15 mouse cellular contexts compared by ENCODE assay signal in genomic region chr10:121986997-121987396, GRCm38 (mm10).
"Had no signal": no experiment of that assay in that cellular context is flagged by ENCODE, and none has a peak within 500 bp of the region (broad histone marks: within the 10 kb centered on the region; RNA-seq: fewer than 3 reads in every experiment).

No protein-coding gene starts in this region.

- H3K36me3 ChIP-seq: liver, embryonic 13.5 days; liver, embryonic 15.5 days; midbrain, embryonic 12.5 days; midbrain, embryonic 15.5 days; neural tube, embryonic 12.5 days; stomach, embryonic 15.5 days had no signal

- ATAC-seq: liver, postnatal 0 days; midbrain, embryonic 15.5 days had no signal

- H3K27ac ChIP-seq: liver, embryonic 13.5 days; liver, embryonic 15.5 days; macrophage; midbrain, embryonic 10.5 days; midbrain, embryonic 12.5 days; midbrain, embryonic 15.5 days; neural tube, embryonic 12.5 days; stomach, embryonic 15.5 days had no signal

- H3K4me2 ChIP-seq: liver, embryonic 11.5 days; liver, embryonic 13.5 days; liver, embryonic 15.5 days; lung, embryonic 14.5 days; midbrain, embryonic 12.5 days; midbrain, embryonic 15.5 days; neural tube, embryonic 12.5 days; stomach, embryonic 15.5 days had no signal

- H3K9ac ChIP-seq: liver, embryonic 13.5 days; liver, embryonic 15.5 days; liver, postnatal 0 days; lung, embryonic 14.5 days; midbrain, embryonic 12.5 days; midbrain, embryonic 15.5 days; neural tube, embryonic 12.5 days; stomach, embryonic 15.5 days had no signal

- H3K4me3 ChIP-seq: liver, embryonic 13.5 days; liver, embryonic 15.5 days; midbrain, embryonic 10.5 days; midbrain, embryonic 12.5 days; midbrain, embryonic 15.5 days; neural tube, embryonic 12.5 days; stomach, embryonic 15.5 days had no signal

- H3K4me1 ChIP-seq: liver, embryonic 15.5 days; midbrain, embryonic 12.5 days; midbrain, embryonic 15.5 days; neural tube, embryonic 12.5 days had no signal

- DNase-seq: liver, embryonic 13.5 days; liver, postnatal 0 days; lung, embryonic 14.5 days; right cerebral cortex, postnatal 14 days; thymus, adult 18-20 months; thymus, postnatal 14 days; thymus, postnatal 36 days had no signal

- H3K9me3 ChIP-seq: liver, embryonic 13.5 days; liver, embryonic 15.5 days; midbrain, embryonic 12.5 days; midbrain, embryonic 15.5 days; neural tube, embryonic 12.5 days; stomach, embryonic 15.5 days had no signal

- H3K27me3 ChIP-seq: liver, embryonic 13.5 days; liver, embryonic 15.5 days; midbrain, embryonic 12.5 days; midbrain, embryonic 15.5 days; neural tube, embryonic 12.5 days; stomach, embryonic 15.5 days had no signal
